Mouse (Mus musculus) small intestine, adult 2 months (tissue): ENCODE results near the gene Cyp39a1.

Experiments used
- CTCF ChIP-seq: fragments of 200-500 bp; IDR thresholded peaks from 2 replicates; pipeline ENCODE4 v1.5.1; 2012; ENCODE audit warnings: low read depth, mild to moderate bottlenecking, control low read depth, inconsistent platforms, low read length, moderate library complexity, mixed read lengths; ENCODE audit not compliant: insufficient replicate concordance, insufficient read length; ENCODE audit errors: extremely low read depth
- POLR2A ChIP-seq: fragments of 200-500 bp; IDR thresholded peaks from 2 replicates; pipeline ENCODE4 v1.6.1; 2012; ENCODE audit warnings: low read depth, mild to moderate bottlenecking, control low read depth, inconsistent platforms, low read length, moderate library complexity

- TF ChIP-seq POLR2A (no peak), CTCF (no peak)
Measured at GRCm38 (mm10) chr17:43744425-43744824, 77.2 kb downstream of the Cyp39a1 start.
